Mouse (Mus musculus) cerebellum, adult 2 months (tissue): ENCODE data around the gene Lyst. TPM values are rescaled to one million over a fixed set of nuclear protein-coding genes. Genes with fewer than 3 reads are reported as not detected.
"Not testable (repeated sequence)": the region's sequence is repeated elsewhere in the genome, so short reads cannot be mapped to it uniquely, and the experiment has no call there.

Experiments used
- DNase-seq, 2 experiments: peaks; one replicate each; pipeline ENCODE4 v3.0.0; 2021
- H3K27ac ChIP-seq: fragments of 200-500 bp; 2 replicates; pipeline ENCODE4 v1.5.1; 2012; ENCODE audit warnings: low read length, control low read depth, inconsistent platforms; ENCODE audit not compliant: insufficient read depth
- H3K27me3 ChIP-seq: fragments of 200-500 bp; 2 replicates; pipeline ENCODE4 v1.6.1; 2012; ENCODE audit warnings: inconsistent platforms, mild to moderate bottlenecking, low read length, moderate library complexity; ENCODE audit not compliant: control insufficient read depth, insufficient read depth
- H3K4me1 ChIP-seq: fragments of 200-500 bp; 2 replicates; pipeline ENCODE4 v1.6.1; 2011; ENCODE audit warnings: low read length; ENCODE audit not compliant: control insufficient read depth, insufficient read depth
- H3K4me3 ChIP-seq: fragments of 200-500 bp; replicated peaks from 2 replicates; pipeline ENCODE3; 2011; ENCODE audit warnings: mild to moderate bottlenecking, low read depth, low read length, control low read depth; ENCODE audit not compliant: insufficient read depth
- CTCF ChIP-seq: fragments of 200-500 bp; IDR thresholded peaks from 2 replicates; pipeline ENCODE4 v1.5.1; 2011; ENCODE audit warnings: low read depth, mild to moderate bottlenecking, control low read depth, low read length, moderate library complexity, borderline replicate concordance; ENCODE audit not compliant: insufficient read depth
- POLR2A ChIP-seq: fragments of 200-500 bp; IDR thresholded peaks from 2 replicates; pipeline ENCODE4 v1.6.1; 2011; ENCODE audit warnings: low read length, control low read depth, borderline replicate concordance; ENCODE audit not compliant: insufficient read depth
- WGBS: fragments of 180-500 bp; shearing (Covaris S2); methylation state at CpG from one replicate; pipeline ENCODE4 v1.1.7; 2018; 5-methylcytosine and 5-hydroxymethylcytosine counted together
- polyA plus RNA-seq: library from polyadenylated mRNA; depleted of rRNA; stranded (reverse); fragments of >200 nt; gene quantifications from 2 replicates; pipeline ENCODE4 v1.2.3, GENCODE M21; 2012

The Lyst gene
- polyA plus RNA-seq, 1 experiment = 14.5 TPM

- DNase-seq = no peak
- H3K4me1 ChIP-seq = no peaks in the 10 kb centered on the region
- 57% methylated on average over 5 of the region's 5 CpGs for WGBS
- H3K27ac ChIP-seq = no peak overlapping the region
- no peak for TF ChIP-seq CTCF
- TF ChIP-seq POLR2A = no peak
- H3K4me3 ChIP-seq = no peak overlapping the region
- no peaks in the 10 kb centered on the region for H3K27me3 ChIP-seq
These were observed 80.5 kb downstream of the Lyst start for GRCm38 (mm10) chr13:13670669-13671068.

- TF ChIP-seq POLR2A (no peak), CTCF (no peak)
- no peak for DNase-seq
- WGBS = 59% methylated on average over 6 of the region's 6 CpGs
These were observed 81.6 kb downstream of the Lyst start for GRCm38 (mm10) chr13:13671585-13672328.

GRCm38 (mm10) chr13:13674669-13675343 lies 84.6 kb downstream of the Lyst start:
- 93% methylated on average over 4 of the region's 4 CpGs for WGBS
- Histone ChIP-seq H3K27me3 (no peaks in the 10 kb centered on the region), H3K4me3 (no peak overlapping the region), H3K4me1 (no peaks in the 10 kb centered on the region), H3K27ac (no peak overlapping the region)
- no peak for DNase-seq
- TF ChIP-seq CTCF (no peak), POLR2A (no peak)

More at GRCm38 (mm10) chr13:13671585-13672328, 81.6 kb downstream of the Lyst start:
- H3K4me1 ChIP-seq = no peaks in the 10 kb centered on the region
- H3K27ac ChIP-seq = no peak overlapping the region
- H3K4me3 ChIP-seq = no peak overlapping the region
- no peaks in the 10 kb centered on the region for H3K27me3 ChIP-seq

- H3K27ac ChIP-seq = no peak overlapping the region
- TF ChIP-seq CTCF (no peak), POLR2A (no peak)
- WGBS = 26% methylated on average over 8 of the region's 8 CpGs
- H3K27me3 ChIP-seq = no peaks in the 10 kb centered on the region
- DNase-seq = peak in 1 of 2 experiments; percentile 12
- H3K4me1 ChIP-seq = no peaks in the 10 kb centered on the region
- H3K4me3 ChIP-seq = no peak overlapping the region
These were observed 87.7 kb downstream of the Lyst start for GRCm38 (mm10) chr13:13677871-13678270.

GRCm38 (mm10) chr13:13681642-13682041 lies 91.4 kb downstream of the Lyst start:
- DNase-seq = no peak
- TF ChIP-seq POLR2A = no peak
- TF ChIP-seq CTCF = no peak
- Histone ChIP-seq H3K27ac (no peak overlapping the region), H3K4me1 (no peaks in the 10 kb centered on the region), H3K4me3 (no peak overlapping the region), H3K27me3 (no peaks in the 10 kb centered on the region)
- 59% methylated on average over 6 of the region's 6 CpGs for WGBS

- TF ChIP-seq CTCF (no peak), POLR2A (no peak)
- no peaks in the 10 kb centered on the region for H3K27me3 ChIP-seq
- no peak for DNase-seq
- 39% methylated on average over 5 of the region's 5 CpGs for WGBS
- H3K27ac ChIP-seq = no peak overlapping the region
- H3K4me1 ChIP-seq = peaks cover 5% of the 10 kb centered on the region; the same call in 1 of the 2 replicates
- H3K4me3 ChIP-seq = no peak overlapping the region
These were observed 113.3 kb downstream of the Lyst start for GRCm38 (mm10) chr13:13703476-13703875.

- not testable (repeated sequence) for H3K4me3 ChIP-seq, DNase-seq, H3K4me1 ChIP-seq, H3K27me3 ChIP-seq, H3K27ac ChIP-seq
- WGBS = 97% methylated on average over 17 of the region's 17 CpGs
These were observed 131.2 kb downstream of the Lyst start for GRCm38 (mm10) chr13:13721435-13721834.

- H3K4me3 ChIP-seq = no peak overlapping the region
- H3K27me3 ChIP-seq = no peaks in the 10 kb centered on the region
- 89% methylated on average over 3 of the region's 3 CpGs for WGBS
- no peak overlapping the region for H3K27ac ChIP-seq
- no peak for TF ChIP-seq POLR2A
- TF ChIP-seq CTCF = no peak
- DNase-seq = no peak
- no peaks in the 10 kb centered on the region for H3K4me1 ChIP-seq
These were observed 133.1 kb downstream of the Lyst start for GRCm38 (mm10) chr13:13723293-13723692.
